Mouse (Mus musculus) E14TG2a.4 (cell line): Measurements from ENCODE around the gene Dagla.
A peak's percentile ranks its signal among the peaks of the same experiment; 100 is the strongest.

ENCODE experiments used
- H3K27me3 ChIP-seq: 2 replicates; pipeline ENCODE4 v1.6.1; 2014; ENCODE audit warnings: low read length, control low read depth; ENCODE audit not compliant: insufficient read depth
- H3K36me3 ChIP-seq: 2 replicates; pipeline ENCODE4 v1.6.1; 2014; ENCODE audit warnings: low read length, control low read depth; ENCODE audit not compliant: insufficient read depth
- H3K4me1 ChIP-seq: replicated peaks from 2 replicates; pipeline ENCODE4 v1.6.1; 2014; ENCODE audit warnings: low read depth, low read length, control low read depth
- H3K4me3 ChIP-seq: replicated peaks from 2 replicates; pipeline ENCODE4 v1.5.1; 2014; ENCODE audit warnings: mild to moderate bottlenecking, low read length
- H3K9me3 ChIP-seq: 2 replicates; pipeline ENCODE4 v1.6.1; 2014; ENCODE audit warnings: low read length, control low read depth
- CTCF ChIP-seq: conservative IDR thresholded peaks from 2 replicates; pipeline ENCODE4 v1.5.1; 2014; ENCODE audit warnings: low read length
- NANOG ChIP-seq: IDR thresholded peaks from 2 replicates; pipeline ENCODE4 v1.6.1; 2014; ENCODE audit warnings: borderline replicate concordance, low read length, mixed read lengths
- POU5F1 ChIP-seq: IDR thresholded peaks from 2 replicates; pipeline ENCODE4 v1.6.1; 2014; ENCODE audit warnings: low read length, borderline replicate concordance

The Dagla gene

DNA sequence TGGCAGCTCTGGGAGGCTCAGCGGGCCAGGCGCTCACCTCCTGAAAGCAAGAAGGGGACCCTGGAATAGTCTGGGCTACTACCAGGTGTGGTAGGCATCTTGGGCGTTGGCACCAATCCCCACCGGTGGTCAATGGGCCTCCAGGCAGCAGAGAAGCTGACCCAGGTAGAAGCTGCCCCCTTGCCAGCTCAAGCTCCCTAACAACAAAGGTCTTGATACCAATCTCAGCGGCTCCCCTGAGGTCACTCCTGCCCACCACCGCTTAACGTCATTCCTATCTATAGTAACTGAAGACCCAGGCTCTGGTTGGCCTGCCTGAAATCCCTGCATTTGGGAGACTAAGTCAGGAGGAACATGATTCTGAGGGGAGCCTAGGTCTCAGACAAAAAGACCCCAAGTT, 33.1 kb downstream of the Dagla start:
- TF ChIP-seq CTCF (no peak), NANOG (no peak), POU5F1 (no peak)
- Histone ChIP-seq H3K4me1 (peaks cover 95% of the 10 kb centered on the region), H3K36me3 (no peaks in the 10 kb centered on the region), H3K27me3 (peaks cover 7% of the 10 kb centered on the region), H3K9me3 (no peaks in the 10 kb centered on the region), H3K4me3 (no peak overlapping the region)

DNA sequence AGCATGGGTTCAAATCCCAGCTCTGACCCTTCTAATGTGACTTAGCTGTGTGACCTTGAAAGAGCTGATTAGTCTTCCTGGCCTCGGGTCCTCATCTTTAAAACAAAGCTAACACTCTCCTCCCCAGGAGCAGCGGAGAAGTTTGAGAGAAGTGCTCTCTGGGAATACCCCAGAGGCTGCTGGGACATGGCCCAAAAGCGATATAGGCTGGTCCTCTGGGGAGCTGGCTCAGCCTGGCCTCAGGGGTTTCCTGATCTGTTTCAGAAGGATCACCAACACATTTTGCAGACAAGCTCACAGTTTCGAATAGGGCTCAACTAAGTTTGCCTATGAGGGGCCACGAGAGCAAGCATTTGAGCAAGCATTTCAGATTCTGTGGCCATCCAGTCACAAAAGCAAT, 34.3 kb downstream of the Dagla start:
- H3K36me3 ChIP-seq, result no peaks in the 10 kb centered on the region
- no peak overlapping the region for H3K4me3 ChIP-seq
- H3K9me3 ChIP-seq, result no peaks in the 10 kb centered on the region
- TF ChIP-seq CTCF, result no peak
- TF ChIP-seq POU5F1, result no peak
- no peak for TF ChIP-seq NANOG
- peaks cover 91% of the 10 kb centered on the region for H3K4me1 ChIP-seq
- H3K27me3 ChIP-seq, result no peaks in the 10 kb centered on the region; the same call in 1 of the 2 replicates

DNA sequence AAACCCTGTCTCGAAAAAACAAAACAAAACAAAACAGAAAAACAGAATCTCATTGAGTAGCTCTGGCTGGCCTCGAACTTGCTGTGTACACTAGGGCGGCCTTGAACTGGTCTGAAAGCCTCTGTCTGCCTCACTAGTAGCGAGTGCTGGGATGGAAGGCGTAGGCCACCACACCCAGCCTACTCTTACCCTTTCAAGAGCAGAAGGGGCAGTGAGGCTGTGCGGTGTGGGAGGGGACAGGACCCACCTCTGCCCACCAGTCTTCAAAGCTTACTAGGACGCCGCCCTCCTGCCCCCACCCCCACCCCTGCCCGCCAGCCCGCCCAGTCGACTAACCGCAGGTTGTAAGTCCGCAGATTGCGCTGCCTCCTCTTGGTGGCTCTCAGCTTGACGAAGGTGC, 35.8 kb downstream of the Dagla start:
- Histone ChIP-seq H3K27me3 (peaks cover 13% of the 10 kb centered on the region), H3K36me3 (no peaks in the 10 kb centered on the region), H3K9me3 (no peaks in the 10 kb centered on the region), H3K4me1 (peaks cover 96% of the 10 kb centered on the region), H3K4me3 (peak overlapping the region; percentile 47)
- TF ChIP-seq CTCF (no peak), POU5F1 (no peak), NANOG (no peak)

DNA sequence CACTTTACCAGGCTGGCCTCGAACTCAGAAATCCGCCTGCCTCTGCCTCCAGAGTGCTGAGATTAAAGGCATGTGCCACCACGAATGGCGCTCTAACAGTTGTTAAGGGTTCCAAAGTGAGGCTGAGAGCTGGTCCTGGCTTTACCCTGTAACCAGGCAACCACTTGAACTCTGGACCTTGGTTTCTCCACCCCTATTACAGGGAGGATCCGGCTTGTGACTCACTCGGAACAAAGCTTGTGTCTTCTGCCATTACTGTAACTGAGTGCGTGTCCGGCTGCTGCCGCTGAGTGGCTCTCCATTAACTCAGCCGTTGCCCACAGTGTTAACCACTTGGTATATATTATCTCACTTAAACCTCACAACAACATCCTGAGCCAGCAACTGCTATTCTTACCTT, 36.7 kb downstream of the Dagla start:
- no peak overlapping the region for H3K4me3 ChIP-seq
- TF ChIP-seq POU5F1 (no peak), CTCF (no peak)

DNA sequence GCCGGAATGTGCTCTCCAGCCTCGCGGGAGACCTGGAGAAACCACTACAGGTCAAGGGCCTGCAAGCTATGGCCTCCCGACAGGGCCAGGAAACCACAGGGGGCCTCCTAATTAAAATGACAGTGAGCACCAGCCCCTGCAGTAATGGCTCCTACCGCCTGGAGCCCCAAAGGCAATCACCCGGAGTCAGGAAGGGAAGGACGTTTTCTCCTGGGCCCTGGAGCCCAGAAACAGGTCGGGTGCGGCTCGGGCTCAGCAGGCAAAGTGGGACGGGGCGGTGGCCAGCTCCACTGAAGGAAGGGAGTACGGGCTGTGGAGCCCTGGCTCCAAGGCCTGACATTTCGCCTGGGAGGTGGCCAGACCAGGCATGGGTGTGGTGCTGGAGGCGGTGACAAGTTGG, 37.6 kb downstream of the Dagla start:
- H3K27me3 ChIP-seq, result peaks cover 31% of the 10 kb centered on the region
- H3K4me3 ChIP-seq, result peak overlapping the region; percentile 62
- TF ChIP-seq CTCF (peak; percentile 32), NANOG (no peak; the same call in 1 of the 2 replicates), POU5F1 (peak; percentile 13; the same call in 1 of the 2 replicates)
- H3K9me3 ChIP-seq, result no peaks in the 10 kb centered on the region
- no peaks in the 10 kb centered on the region for H3K36me3 ChIP-seq
- H3K4me1 ChIP-seq, result peaks cover 94% of the 10 kb centered on the region

More for the DNA sequence above, 36.7 kb downstream of the Dagla start:
- Histone ChIP-seq H3K9me3 (no peaks in the 10 kb centered on the region), H3K27me3 (peaks cover 22% of the 10 kb centered on the region), H3K4me1 (peaks cover 96% of the 10 kb centered on the region), H3K36me3 (no peaks in the 10 kb centered on the region)

DNA sequence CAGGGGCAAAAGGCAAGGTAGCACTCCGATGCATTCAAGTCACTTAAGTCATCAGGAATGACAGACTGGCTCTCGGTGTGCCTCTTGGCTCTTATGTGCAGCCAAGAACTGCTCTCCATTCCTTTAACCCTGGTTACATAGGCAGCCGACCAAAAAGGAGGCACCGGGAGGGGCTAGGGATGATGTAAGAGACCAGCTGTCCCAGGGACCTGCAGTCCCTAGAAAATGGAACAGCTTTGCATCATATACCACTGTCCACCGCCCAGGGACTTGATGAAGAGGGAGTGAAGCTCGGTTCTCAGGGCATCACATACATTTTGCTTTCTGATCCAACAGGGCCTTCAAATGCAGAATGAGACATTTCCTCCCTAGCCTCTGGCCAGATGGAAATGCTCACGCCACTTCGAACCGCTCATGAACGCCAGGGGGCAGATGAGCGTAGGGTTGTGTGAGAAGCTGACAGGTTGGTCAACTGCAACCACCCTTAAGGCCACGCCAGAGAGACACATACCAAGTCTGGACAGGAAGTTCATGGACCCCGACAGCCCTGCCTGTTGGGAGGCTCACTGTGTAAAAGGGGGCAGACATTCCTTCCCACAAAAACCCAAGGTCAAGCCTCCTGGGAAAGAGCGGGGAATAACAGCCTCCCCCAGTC, 38.4 kb downstream of the Dagla start:
- TF ChIP-seq POU5F1 (no peak), NANOG (no peak), CTCF (peak; percentile 73)
- peaks cover 35% of the 10 kb centered on the region for H3K27me3 ChIP-seq
- no peaks in the 10 kb centered on the region for H3K9me3 ChIP-seq
- peaks cover 91% of the 10 kb centered on the region for H3K4me1 ChIP-seq
- H3K4me3 ChIP-seq, result peak overlapping the region; percentile 62
- no peaks in the 10 kb centered on the region for H3K36me3 ChIP-seq

DNA sequence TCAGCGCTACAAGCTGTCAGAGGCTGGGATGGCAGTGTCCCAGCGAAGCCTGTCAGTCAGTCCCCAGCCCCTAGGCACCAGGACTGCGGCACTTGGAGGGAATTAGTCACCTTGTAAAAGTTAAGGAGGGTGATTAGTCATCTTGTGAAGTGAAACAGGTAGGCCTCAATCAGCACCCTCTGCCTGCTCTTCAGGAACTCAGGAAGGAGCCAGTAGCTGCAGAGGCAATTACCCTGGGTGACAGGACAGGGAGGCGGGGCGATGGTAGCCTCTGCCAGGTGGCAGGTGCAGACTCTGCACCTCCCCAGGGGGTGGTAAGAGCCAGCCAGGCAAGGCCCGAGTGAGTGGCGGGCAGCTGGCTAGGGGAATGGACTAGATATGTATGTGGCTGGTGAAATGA, 43.3 kb downstream of the Dagla start:
- peaks cover 55% of the 10 kb centered on the region for H3K4me1 ChIP-seq
- H3K36me3 ChIP-seq, result no peaks in the 10 kb centered on the region
- H3K4me3 ChIP-seq, result no peak overlapping the region
- H3K27me3 ChIP-seq, result peaks cover 46% of the 10 kb centered on the region
- H3K9me3 ChIP-seq, result no peaks in the 10 kb centered on the region
- TF ChIP-seq POU5F1, result no peak
- no peak for TF ChIP-seq CTCF
- no peak for TF ChIP-seq NANOG

DNA sequence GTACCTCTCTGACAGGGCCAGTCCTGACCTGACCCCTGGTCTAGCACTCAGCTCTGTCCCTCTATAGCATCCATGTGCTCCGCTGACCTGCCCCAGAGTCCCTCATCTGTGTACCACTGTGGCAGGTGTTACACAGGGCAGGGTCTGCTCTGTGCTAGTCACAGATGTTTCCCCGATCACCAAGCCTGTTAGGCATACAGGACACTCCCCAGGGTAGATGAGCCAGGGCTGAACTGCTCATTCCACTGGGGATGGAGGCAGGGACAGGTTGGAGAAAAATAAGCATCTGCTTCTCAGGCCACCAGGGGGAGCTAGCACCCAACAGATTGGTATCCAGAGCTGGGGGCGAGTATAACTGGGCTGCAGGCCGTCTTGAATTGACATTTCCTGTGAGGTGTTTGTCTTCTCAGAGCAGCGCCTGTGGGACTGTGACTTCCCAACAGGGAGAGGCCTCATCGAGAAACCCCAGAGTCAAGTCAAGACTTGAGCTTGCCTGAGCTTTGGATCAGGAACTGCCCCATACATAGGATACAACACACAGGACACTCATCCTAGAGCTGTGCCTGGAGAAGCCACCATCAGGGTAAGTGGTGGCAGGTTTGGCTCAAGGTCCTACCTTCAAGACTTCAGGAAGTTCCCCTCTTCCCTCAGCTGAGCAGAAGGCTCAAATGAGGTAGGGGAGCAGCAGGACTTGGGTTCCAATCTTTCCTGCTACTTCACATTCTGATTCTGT, 46.2 kb downstream of the Dagla start:
- Histone ChIP-seq H3K27me3 (peaks cover 36% of the 10 kb centered on the region), H3K9me3 (no peaks in the 10 kb centered on the region), H3K4me1 (peaks cover 30% of the 10 kb centered on the region), H3K4me3 (no peak overlapping the region; the same call in 1 of the 2 replicates), H3K36me3 (no peaks in the 10 kb centered on the region)
- TF ChIP-seq CTCF (peak; percentile 86), NANOG (no peak)
